Mouse (Mus musculus) bone marrow, adult 2 months (tissue): ENCODE results near the gene Tmem169. TPM values are rescaled to one million over a fixed set of nuclear protein-coding genes. Genes with fewer than 3 reads are reported as not detected.

ENCODE experiments used
- H3K27ac ChIP-seq: fragments of 200-500 bp; 2 replicates; pipeline ENCODE4 v1.5.1; 2012; ENCODE audit warnings: low read depth, mild to moderate bottlenecking, control low read depth, inconsistent platforms, low read length; ENCODE audit not compliant: control insufficient read depth, poor library complexity, insufficient read depth
- H3K4me1 ChIP-seq: fragments of 200-500 bp; 2 replicates; pipeline ENCODE4 v1.6.1; 2011; ENCODE audit warnings: low read length; ENCODE audit not compliant: control insufficient read depth, insufficient read depth
- H3K4me3 ChIP-seq: fragments of 200-500 bp; replicated peaks from 2 replicates; pipeline ENCODE3; 2011; ENCODE audit warnings: mild to moderate bottlenecking, low read depth, low read length, control low read depth; ENCODE audit not compliant: control insufficient read depth
- CTCF ChIP-seq: fragments of 200-500 bp; IDR thresholded peaks from 2 replicates; pipeline ENCODE4 v1.5.1; 2011; ENCODE audit warnings: low read length, control low read depth; ENCODE audit not compliant: control insufficient read depth, insufficient read depth
- POLR2A ChIP-seq: fragments of 200-500 bp; IDR thresholded peaks from 2 replicates; pipeline ENCODE4 v1.6.1; 2011; ENCODE audit warnings: low read depth, mild to moderate bottlenecking, control low read depth, low read length, borderline replicate concordance; ENCODE audit not compliant: control insufficient read depth
- WGBS: fragments of 180-500 bp; shearing (Covaris S2); methylation state at CpG from one replicate; pipeline ENCODE4 v1.1.7; 2018; 5-methylcytosine and 5-hydroxymethylcytosine counted together
- polyA plus RNA-seq: library from polyadenylated mRNA; stranded (reverse); fragments of >200 nt; gene quantifications from 2 replicates; pipeline ENCODE4 v1.2.4, GENCODE M21; 2011; ENCODE audit warnings: low replicate concordance; ENCODE audit not compliant: missing spikeins, insufficient read depth, insufficient read length

Gene Tmem169
- polyA plus RNA-seq, 1 experiment = 1.0 TPM

DNA sequence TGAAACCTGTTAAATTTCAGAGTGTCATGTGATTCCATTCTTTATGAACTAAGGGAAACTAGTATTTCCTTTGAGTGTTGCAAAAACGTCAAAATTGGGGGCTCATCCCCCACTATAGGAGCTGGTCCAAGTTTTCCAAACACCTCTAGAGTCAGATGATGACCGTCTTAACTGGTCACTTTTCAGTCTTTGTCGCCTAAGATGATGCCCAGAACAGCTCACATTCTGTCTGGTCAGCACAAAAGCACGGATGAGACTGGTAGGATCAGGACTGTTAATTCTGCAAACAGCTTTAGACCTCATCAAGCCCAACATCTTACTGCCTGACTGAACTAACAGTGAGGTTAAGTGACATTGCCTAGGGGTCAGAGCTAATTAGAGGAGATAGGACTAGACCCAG is 24.8 kb downstream of the Tmem169 start:
- Histone ChIP-seq H3K4me3 (no peak overlapping the region), H3K27ac (no peak overlapping the region), H3K4me1 (no peaks in the 10 kb centered on the region)
- TF ChIP-seq CTCF = no peak
- no peak for TF ChIP-seq POLR2A
- 69% methylated on average over 4 of the region's 4 CpGs for WGBS

DNA sequence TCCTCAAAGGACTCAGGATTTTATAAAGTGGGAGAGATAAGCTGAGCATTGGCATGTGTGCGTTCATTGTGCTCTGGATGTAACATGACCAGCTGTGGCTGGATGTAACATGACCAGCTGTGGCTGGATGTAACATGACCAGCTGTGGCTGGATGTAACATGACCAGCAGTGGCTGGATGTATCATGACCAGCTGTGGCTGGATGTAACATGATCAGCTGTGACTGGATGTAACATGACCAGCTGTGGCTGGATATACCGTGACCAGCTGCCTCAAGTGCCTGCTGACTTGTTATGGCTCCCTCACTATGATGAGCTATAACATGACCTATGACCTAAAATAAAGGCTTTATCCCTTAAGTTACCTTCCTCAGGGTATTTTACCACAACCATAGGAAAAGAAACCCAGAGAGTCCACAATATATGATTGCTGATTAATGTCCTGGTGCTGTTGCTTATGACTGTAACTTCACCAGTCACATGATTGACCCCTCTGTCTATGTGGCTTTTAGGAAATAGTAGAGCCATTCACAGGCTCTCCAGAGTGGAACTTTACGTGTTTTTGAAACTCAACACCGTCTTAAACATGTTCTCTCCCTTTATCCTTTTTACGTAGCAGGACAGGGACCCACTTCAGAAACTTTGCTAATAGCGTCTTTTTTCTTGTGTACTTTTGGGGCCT is 25.7 kb downstream of the Tmem169 start:
- Histone ChIP-seq H3K4me3 (no peak overlapping the region), H3K4me1 (no peaks in the 10 kb centered on the region), H3K27ac (no peak overlapping the region)
- no peak for TF ChIP-seq POLR2A
- TF ChIP-seq CTCF = no peak
- 83% methylated on average over 6 of the region's 6 CpGs for WGBS

DNA sequence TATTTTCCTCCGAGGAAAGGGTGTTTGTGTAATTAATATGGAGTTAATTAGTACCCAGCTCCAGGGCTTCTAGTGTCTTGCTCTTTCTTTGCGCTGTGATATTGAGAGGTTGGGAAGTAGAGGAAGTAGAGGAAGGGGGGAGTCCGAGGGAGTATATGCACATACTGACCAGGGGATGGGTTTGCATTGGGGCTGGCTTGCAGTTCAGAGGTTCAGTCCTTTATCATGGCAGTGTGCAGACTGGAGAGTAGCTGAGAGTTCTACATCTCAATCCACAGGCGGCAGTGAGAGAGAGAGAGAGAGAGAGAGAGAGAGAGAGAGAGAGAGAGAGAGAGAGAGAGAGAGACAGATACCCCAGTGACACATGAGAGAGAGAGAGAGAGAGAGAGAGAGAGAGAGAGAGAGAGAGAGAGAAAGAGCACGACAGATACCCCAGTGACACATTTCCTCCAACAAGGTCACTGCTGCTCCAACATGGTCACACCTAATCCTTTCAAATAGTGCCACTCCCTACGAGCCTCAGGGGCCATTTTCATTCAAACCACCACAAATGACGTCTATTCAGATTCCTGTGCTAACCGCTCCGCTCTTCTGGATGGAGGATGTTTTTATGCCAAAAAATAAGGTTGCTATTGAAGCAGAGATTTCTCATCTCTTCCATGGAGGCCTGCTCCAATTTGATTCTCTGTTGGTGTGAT is 28.7 kb downstream of the Tmem169 start:
- TF ChIP-seq POLR2A (no peak), CTCF (no peak)
- 86% methylated on average over 9 of the region's 9 CpGs for WGBS
- H3K27ac ChIP-seq = no peak overlapping the region
- H3K4me1 ChIP-seq = no peaks in the 10 kb centered on the region; the same call in 1 of the 2 replicates
- H3K4me3 ChIP-seq = no peak overlapping the region

DNA sequence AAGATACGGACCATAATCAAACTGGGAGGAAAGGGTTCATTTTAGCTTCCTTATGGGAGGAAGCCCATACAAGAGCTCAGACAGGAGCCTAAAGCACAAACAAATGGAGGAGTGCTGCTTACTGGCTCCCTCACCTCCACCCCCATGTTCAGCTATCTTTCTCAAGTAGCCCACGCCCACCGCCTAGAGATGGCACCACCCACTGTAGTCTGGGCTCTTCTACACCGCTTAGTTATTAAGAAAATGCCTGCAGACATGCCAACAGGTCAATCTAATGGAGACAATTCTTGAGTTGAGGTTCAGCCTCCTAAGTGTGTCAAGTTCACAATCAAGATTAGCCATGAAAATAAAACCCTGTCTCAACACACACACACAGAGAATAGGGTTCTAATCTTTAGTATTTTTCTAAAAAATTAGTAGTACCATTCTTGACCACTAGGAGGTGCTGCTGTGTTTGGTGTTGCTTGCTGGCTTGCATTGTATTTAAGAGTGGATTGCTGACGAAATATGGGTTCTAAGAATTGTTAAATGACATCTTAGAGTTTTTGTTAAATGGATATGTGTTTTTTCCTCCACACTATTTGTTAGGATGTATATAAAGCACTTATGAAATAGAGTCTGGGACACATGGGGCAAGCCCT is 29.4 kb downstream of the Tmem169 start:
- Histone ChIP-seq H3K4me1 (no peaks in the 10 kb centered on the region; the same call in 1 of the 2 replicates), H3K4me3 (no peak overlapping the region), H3K27ac (no peak overlapping the region)
- TF ChIP-seq POLR2A = no peak
- TF ChIP-seq CTCF = no peak
- WGBS = 66% methylated on average over 5 of the region's 5 CpGs

DNA sequence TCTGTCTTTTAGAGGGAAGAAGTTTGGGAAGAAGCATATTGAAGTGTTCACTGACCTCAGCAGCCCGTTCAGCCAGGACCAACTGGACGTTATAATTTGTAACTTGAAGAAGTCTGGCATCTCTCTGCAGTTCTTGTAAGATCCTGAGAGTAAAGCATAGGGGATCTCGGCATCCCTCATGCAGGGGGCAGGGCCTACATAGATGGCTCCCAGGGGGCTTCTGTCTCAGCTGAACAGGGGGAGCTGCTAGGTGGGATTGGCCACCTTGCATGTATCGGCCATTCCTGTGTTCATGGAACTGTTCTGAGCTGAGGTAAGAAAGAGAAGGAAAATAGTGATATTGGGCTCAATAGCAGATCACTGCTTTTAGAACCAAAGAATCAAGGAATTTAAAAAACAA is 31.3 kb downstream of the Tmem169 start:
- TF ChIP-seq POLR2A = no peak
- TF ChIP-seq CTCF = no peak
- H3K27ac ChIP-seq = no peak overlapping the region
- 87% methylated on average over 4 of the region's 4 CpGs for WGBS
- H3K4me1 ChIP-seq = no peaks in the 10 kb centered on the region; the same call in 1 of the 2 replicates
- no peak overlapping the region for H3K4me3 ChIP-seq

DNA sequence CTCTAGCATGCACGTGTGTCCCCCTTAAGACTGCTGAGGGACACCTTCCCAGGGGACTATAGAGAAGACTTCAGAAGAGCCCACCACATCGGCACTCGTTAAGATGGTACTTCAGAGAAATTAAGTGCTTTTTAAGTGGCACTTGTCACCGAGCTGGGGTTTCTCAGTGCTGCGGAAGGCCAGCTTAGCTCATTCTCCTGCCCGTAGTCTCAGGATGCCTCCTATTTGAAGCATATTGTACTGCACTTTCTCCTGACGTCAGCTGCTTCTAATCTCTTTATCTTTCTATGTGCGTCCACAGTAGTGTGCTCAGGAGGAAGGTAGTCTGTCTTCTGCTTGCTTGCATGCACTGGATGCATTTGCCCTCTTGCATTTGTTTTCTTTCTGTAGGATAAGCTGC is 32.2 kb downstream of the Tmem169 start:
- peaks cover 2% of the 10 kb centered on the region for H3K4me1 ChIP-seq
- 78% methylated on average over 8 of the region's 8 CpGs for WGBS
- no peak overlapping the region for H3K27ac ChIP-seq
- no peak overlapping the region for H3K4me3 ChIP-seq
- TF ChIP-seq CTCF (no peak), POLR2A (no peak)

DNA sequence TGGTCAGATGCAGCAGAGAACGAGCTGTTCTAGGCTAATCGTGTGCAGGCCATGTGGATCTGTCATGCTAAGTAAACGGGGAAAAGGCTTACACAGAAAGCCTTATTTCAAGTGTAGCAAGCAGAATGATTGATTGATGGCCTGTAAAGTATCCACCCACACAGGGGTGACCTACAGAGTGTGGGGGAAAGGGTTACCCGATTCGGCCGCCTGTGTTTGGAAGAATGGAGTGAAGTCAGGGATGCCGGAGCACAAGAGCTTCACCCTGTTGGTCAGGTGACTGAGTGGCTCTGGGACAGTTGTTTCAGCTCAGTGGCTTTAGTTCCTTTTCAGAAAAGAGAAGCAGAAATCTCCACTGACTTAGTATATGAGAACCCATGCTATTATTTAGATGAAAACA is 32.7 kb downstream of the Tmem169 start:
- Histone ChIP-seq H3K4me3 (no peak overlapping the region), H3K4me1 (peaks cover 2% of the 10 kb centered on the region), H3K27ac (no peak overlapping the region)
- no peak for TF ChIP-seq CTCF
- no peak for TF ChIP-seq POLR2A
- WGBS = 68% methylated on average over 7 of the region's 7 CpGs

DNA sequence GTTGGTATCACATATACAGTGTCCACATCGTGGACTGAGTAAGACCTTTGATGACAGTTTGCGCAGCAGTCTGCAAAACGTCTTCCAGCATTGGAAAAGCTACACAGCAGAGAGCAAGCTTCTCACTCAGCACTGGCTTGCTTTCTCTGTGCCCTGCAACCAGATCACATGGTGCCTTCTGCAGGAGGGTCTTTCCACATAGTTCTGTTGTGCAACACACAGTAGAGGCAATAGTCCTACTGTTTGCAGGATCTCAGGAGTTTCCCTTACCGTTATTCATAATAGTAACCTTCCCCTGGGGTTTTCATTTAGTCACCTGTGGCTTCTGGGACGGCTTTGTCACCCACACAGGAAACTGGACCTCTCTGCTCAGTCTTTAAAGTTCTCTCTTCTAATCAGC is 36.6 kb downstream of the Tmem169 start:
- no peak for TF ChIP-seq POLR2A
- no peak for TF ChIP-seq CTCF
- H3K27ac ChIP-seq = peak overlapping the region; percentile 3; the same call in 1 of the 2 replicates
- H3K4me1 ChIP-seq = peaks cover 2% of the 10 kb centered on the region
- WGBS = 46% methylated on average over 5 of the region's 5 CpGs
- no peak overlapping the region for H3K4me3 ChIP-seq

DNA sequence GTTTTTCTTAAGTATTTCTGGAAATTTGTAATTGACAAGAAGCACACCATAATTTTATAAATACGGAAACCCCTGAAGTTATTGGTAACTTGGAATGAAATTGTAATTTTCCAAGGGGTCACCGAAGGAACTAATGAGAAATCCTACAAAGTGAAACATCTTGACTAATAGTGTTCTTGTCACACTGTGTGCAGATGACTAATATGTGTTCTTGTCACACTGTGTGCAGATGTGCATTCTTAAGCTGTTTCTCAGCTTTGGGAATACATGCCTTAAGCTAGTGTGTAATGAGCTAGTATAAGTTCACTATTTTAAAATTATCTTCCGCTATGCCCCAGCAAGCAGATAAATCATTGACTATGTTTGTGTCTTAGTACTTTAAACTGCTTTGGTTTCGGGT is 39.1 kb downstream of the Tmem169 start:
- H3K4me1 ChIP-seq = peaks cover 4% of the 10 kb centered on the region
- no peak for TF ChIP-seq CTCF
- TF ChIP-seq POLR2A = no peak
- 91% methylated on average over 4 of the region's 4 CpGs for WGBS
- H3K27ac ChIP-seq = no peak overlapping the region
- no peak overlapping the region for H3K4me3 ChIP-seq
